Mouse (Mus musculus): Measurements from ENCODE around the gene Nod2.
A peak's percentile ranks its signal among the peaks of the same experiment; 100 is the strongest.

Gene Nod2

GRCm38 (mm10) chr8:88680566-88680965 is 33.5 kb downstream of the Nod2 start:
- no peak for DNase-seq (ENCODE audit: low read depth)

- no peak for DNase-seq (ENCODE audit: low read depth)
Measured at GRCm38 (mm10) chr8:88681046-88681445, 33.9 kb downstream of the Nod2 start.

GRCm38 (mm10) chr8:88683656-88684289 is 36.7 kb downstream of the Nod2 start:
- DNase-seq (ENCODE audit: low read depth): no peak

GRCm38 (mm10) chr8:88686226-88686905 is 39.3 kb downstream of the Nod2 start:
- DNase-seq (ENCODE audit: low read depth): no peak

GRCm38 (mm10) chr8:88686906-88687235 is 39.8 kb downstream of the Nod2 start:
- DNase-seq (ENCODE audit: low read depth): no peak

GRCm38 (mm10) chr8:88689151-88689550 is 42.0 kb downstream of the Nod2 start:
- DNase-seq (ENCODE audit: low read depth): no peak

- no peak for DNase-seq (ENCODE audit: low read depth)
Measured at GRCm38 (mm10) chr8:88689891-88690290, 42.8 kb downstream of the Nod2 start.

- no peak for DNase-seq (ENCODE audit: low read depth)
Measured at GRCm38 (mm10) chr8:88691342-88691948, 44.3 kb downstream of the Nod2 start.

- no peak for DNase-seq (ENCODE audit: low read depth)
Measured at GRCm38 (mm10) chr8:88691961-88692360, 44.8 kb downstream of the Nod2 start.

GRCm38 (mm10) chr8:88692866-88693265 is 45.8 kb downstream of the Nod2 start:
- DNase-seq (ENCODE audit: low read depth): no peak

- DNase-seq (ENCODE audit: low read depth): no peak
Measured at GRCm38 (mm10) chr8:88693376-88693775, 46.3 kb downstream of the Nod2 start.

GRCm38 (mm10) chr8:88694291-88694690 is 47.2 kb downstream of the Nod2 start:
- DNase-seq (ENCODE audit: low read depth): no peak

GRCm38 (mm10) chr8:88696228-88696627 is 49.1 kb downstream of the Nod2 start:
- no peak for DNase-seq (ENCODE audit: low read depth)

- peak; percentile 97 for DNase-seq (ENCODE audit: low read depth)
Measured at GRCm38 (mm10) chr8:88696721-88697641, 49.9 kb downstream of the Nod2 start, which contains the start of gene Cyld. Gene Cyld (plus strand): TSS chr8:88697028.

- peak; percentile 38 for DNase-seq (ENCODE audit: low read depth)
Measured at GRCm38 (mm10) chr8:88697642-88698031, 50.5 kb downstream of the Nod2 start.

- DNase-seq (ENCODE audit: low read depth): no peak
Measured at GRCm38 (mm10) chr8:88698048-88698447, 50.9 kb downstream of the Nod2 start.

GRCm38 (mm10) chr8:88701611-88702010 is 54.5 kb downstream of the Nod2 start:
- DNase-seq (ENCODE audit: low read depth): no peak

- no peak for DNase-seq (ENCODE audit: low read depth)
Measured at GRCm38 (mm10) chr8:88702816-88703215, 55.7 kb downstream of the Nod2 start.

- DNase-seq (ENCODE audit: low read depth): no peak
Measured at GRCm38 (mm10) chr8:88723256-88723963, 76.3 kb downstream of the Nod2 start.

All from fibroblast of lung, adult 2 months (primary cell).